Mouse (Mus musculus) kidney, postnatal 36 days (tissue): ENCODE measurements around the gene Zbtb44.

Source experiments
- DNase-seq, 2 experiments: peaks; one replicate each; pipeline ENCODE4 v3.0.0; 2021 to 2022; ENCODE audit warnings: mixed read lengths in 2 of 2

Zbtb44 gene

DNA sequence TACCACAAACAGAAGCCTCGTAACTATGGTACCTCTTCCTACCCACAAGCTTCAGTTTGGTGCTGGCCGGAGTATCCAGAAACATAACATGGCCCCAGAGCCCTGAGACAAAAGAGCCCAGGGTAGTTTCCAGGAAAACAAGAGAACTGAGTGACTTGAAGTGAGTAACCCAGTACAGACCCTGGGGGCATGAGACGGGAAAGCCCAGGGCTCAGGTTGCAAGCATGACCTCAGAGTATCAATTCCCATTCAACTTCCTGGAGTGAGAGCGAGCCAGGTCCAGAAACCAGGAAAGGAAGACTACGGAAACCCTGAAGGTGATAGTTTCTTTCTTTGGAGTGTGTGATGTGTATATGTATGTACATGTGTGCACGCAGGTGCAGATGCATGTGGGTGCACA, 87.0 kb downstream of the Zbtb44 start:
- DNase-seq = no peak

DNA sequence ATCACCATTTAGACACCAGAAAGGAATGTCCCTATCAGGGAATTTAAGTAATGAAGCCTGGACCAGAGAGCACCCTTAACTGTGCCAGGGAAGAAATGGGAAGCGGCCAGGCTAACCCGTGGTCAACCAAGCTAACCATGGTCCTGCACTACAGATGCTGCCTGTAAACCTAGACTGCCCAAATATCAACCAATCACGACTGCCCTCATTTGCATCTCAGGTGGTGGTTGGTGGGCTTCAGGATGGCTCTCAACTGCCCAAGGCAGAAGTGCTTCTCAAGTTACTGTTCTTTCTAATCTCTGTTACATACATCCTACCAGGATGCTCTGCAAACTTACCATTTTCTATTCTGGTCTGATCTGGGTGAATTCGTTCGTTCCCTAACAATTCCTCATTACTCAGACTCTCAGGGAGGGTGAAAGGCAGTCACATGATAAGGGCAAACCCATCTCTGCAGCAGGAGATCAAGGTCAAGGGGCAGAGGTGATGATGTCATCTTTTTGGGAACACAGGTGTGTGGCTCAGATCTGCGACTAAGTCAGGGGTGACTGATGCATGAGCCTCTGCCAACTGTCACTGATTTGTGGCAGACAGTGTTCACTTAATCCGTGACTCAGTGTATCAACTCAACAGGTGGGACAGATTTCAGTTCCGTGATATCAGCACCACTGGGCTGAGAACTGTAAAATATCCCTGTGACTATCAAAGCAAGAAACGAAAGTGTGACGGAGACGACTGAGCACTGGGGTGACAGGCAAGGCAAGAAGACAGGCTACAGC, 88.3 kb downstream of the Zbtb44 start:
- DNase-seq = no peak

DNA sequence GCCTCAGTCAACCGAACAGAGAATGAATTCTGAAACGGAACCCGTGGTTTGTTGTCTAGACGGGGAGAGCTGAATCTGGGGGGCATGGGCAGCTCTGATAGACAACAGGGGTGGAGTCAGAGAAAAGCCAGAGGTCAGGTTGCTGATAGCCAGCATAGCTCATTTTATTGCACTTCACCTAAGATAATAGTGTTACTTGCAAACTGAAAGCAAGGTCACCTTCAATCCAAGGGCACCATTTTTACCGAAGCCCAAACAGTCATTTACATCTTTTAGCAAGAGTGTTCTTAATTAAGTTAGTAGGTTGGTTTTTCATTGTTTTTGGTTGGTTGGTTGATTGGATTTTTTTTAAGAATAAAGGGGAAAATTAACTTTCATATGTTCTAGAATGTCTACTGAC, 89.0 kb downstream of the Zbtb44 start:
- DNase-seq = no peak

DNA sequence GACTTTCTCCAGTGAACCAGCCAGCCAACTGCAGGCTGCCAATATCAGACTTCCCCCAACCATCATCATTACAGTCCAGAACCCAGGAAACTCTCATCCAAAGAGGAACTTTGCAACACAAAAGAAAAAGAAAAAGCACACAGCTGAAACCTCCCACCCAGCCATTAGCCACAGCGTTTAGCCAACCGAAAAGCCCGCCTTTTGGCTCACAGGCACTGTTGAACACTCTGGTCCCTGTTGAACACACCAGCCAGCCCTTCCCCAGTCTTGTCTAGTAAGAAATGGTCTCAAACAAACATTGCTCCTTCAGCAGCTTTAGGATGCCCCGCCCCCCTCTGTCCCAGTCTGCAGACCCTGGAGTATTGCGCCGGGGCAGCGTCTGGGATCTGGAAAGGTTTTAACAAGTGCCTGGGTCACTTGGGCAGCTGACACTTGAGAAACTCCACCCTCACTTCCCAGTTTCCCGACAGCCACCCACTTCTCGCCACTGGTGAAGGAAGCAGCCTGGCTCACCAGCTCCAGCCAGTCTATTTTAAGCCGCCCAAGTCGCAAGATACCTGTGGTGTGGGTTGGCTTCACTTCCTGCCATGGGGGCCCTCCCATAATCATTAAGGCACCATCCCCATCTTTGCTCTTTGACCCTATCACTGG, 89.6 kb downstream of the Zbtb44 start:
- DNase-seq = peak in 1 of 2 experiments; percentile 17

DNA sequence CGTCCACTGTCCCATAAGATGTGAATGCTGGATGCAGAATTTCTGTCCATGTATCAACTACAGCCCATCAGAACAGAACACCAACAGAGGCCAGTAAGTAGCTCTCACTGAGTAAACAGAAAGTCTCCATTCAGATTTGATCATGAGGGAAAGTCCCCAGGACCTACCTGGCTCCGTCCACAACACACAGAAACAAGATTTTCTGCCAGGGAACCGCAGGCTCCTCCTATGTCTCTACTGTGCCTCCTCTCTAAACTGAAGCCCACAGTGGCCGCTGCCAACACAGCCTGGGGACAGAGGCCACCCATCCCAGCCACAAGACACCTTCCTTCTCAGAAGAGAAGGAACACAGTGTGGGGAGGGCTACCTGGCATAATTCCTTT, 90.1 kb downstream of the Zbtb44 start:
- DNase-seq = no peak

DNA sequence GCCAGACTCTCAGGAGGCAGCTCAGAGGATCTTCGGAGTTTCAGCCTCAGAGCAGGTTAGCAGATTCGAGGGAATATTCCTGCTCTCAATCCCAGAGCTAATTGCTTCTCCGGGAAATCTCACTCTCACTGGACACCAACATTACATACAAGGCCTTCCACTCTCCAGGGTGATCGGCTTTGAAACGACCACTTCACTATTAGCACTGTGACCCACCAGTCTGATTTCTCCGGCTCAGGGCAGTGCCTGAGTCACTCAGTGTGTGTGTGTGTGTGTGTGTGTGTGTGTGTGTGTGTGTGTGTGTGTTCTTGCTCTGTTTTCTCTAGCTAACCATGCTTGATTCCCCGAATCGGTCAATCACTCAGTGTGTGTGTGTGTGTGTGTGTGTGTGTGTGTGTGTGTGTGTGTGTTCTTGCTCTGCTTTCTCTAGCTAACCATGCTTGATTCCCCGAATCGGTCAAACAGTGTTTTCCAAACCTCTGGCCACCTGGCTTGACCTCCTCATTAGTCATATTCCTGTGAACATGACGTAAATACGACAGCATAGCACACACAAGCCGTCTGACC, 92.1 kb downstream of the Zbtb44 start:
- no peak for DNase-seq
